Mouse (Mus musculus) olfactory bulb, adult 2 months (tissue): ENCODE data around the gene Pex7. TPM values are rescaled to one million over a fixed set of nuclear protein-coding genes. Genes with fewer than 3 reads are reported as not detected.

Experiments used
- H3K27ac ChIP-seq: fragments of 200-500 bp; 2 replicates; pipeline ENCODE4 v1.5.1; 2012; ENCODE audit warnings: low read depth, low read length; ENCODE audit not compliant: insufficient read depth
- H3K4me1 ChIP-seq: fragments of 200-500 bp; 2 replicates; pipeline ENCODE4 v1.6.1; 2012; ENCODE audit warnings: low read length; ENCODE audit not compliant: control insufficient read depth, insufficient read depth
- H3K4me3 ChIP-seq: fragments of 200-500 bp; 2 replicates; pipeline ENCODE4 v1.5.1; 2012; ENCODE audit warnings: mild to moderate bottlenecking, low read depth, low read length, moderate library complexity; ENCODE audit not compliant: insufficient read depth
- CTCF ChIP-seq: fragments of 200-500 bp; IDR thresholded peaks from 2 replicates; pipeline ENCODE4 v1.5.1; 2012; ENCODE audit warnings: low read depth, mild to moderate bottlenecking, low read length, moderate library complexity; ENCODE audit not compliant: insufficient read depth
- POLR2A ChIP-seq: fragments of 200-500 bp; IDR thresholded peaks from 2 replicates; pipeline ENCODE4 v1.6.1; 2012; ENCODE audit warnings: mild to moderate bottlenecking, low read depth, low read length, moderate library complexity; ENCODE audit not compliant: insufficient read depth
- WGBS: fragments of 180-500 bp; shearing (Covaris S2); methylation state at CpG from one replicate; pipeline ENCODE4 v1.1.7; 2018; 5-methylcytosine and 5-hydroxymethylcytosine counted together
- polyA plus RNA-seq: library from polyadenylated mRNA; stranded (reverse); fragments of >200 nt; gene quantifications from 2 replicates; pipeline ENCODE4 v1.2.4, GENCODE M21; 2012; ENCODE audit warnings: low replicate concordance; ENCODE audit not compliant: missing spikeins, insufficient read depth, insufficient read length

The Pex7 gene
- polyA plus RNA-seq, 1 experiment, result not detected

- H3K4me1 ChIP-seq, result no peaks in the 10 kb centered on the region
- no peak for TF ChIP-seq CTCF
- no peak for TF ChIP-seq POLR2A
- no peak overlapping the region for H3K4me3 ChIP-seq
- no peak overlapping the region for H3K27ac ChIP-seq
- 92% methylated on average over 6 of the region's 6 CpGs for WGBS
Measured at GRCm38 (mm10) chr10:19946644-19947043, 39.2 kb upstream of the Pex7 start.

GRCm38 (mm10) chr10:19945651-19946050 is 38.2 kb upstream of the Pex7 start:
- Histone ChIP-seq H3K4me3 (no peak overlapping the region), H3K4me1 (no peaks in the 10 kb centered on the region), H3K27ac (no peak overlapping the region)
- TF ChIP-seq POLR2A (no peak), CTCF (no peak)
- 77% methylated on average over 7 of the region's 7 CpGs for WGBS

DNA sequence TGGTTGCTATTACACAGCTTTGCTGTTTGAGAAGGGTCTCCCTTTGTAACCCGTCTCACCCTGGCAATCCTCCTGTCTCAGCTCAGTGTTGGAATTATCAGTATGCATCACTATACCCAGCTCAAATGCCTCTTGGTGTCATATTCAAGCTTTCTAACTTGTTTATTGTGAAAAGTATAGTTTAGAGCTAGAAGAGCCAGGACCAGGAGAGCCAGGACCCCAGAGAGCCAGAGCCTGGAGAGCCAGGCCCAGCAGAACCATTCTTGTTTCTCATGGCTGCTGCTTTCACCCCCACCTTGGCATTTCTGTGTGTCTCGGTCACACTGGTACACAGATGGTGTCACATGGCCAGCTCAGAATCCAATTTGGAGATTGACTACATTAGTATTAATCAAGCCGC is 35.1 kb upstream of the Pex7 start:
- Histone ChIP-seq H3K4me3 (no peak overlapping the region), H3K27ac (no peak overlapping the region), H3K4me1 (no peaks in the 10 kb centered on the region)
- TF ChIP-seq CTCF, result no peak
- no peak for TF ChIP-seq POLR2A
- WGBS, result over 99% methylated on average over 3 of the region's 3 CpGs

GRCm38 (mm10) chr10:19941914-19942313 is 34.4 kb upstream of the Pex7 start:
- H3K4me3 ChIP-seq, result no peak overlapping the region
- peaks cover 3% of the 10 kb centered on the region; the same call in 1 of the 2 replicates for H3K4me1 ChIP-seq
- TF ChIP-seq CTCF, result no peak
- TF ChIP-seq POLR2A, result no peak
- 91% methylated on average over 9 of the region's 9 CpGs for WGBS
- H3K27ac ChIP-seq, result no peak overlapping the region

GRCm38 (mm10) chr10:19941063-19941462 is 33.6 kb upstream of the Pex7 start:
- TF ChIP-seq POLR2A (no peak), CTCF (no peak)
- Histone ChIP-seq H3K27ac (no peak overlapping the region), H3K4me3 (no peak overlapping the region), H3K4me1 (peaks cover 3% of the 10 kb centered on the region; the same call in 1 of the 2 replicates)
- 68% methylated on average over 6 of the region's 6 CpGs for WGBS

DNA sequence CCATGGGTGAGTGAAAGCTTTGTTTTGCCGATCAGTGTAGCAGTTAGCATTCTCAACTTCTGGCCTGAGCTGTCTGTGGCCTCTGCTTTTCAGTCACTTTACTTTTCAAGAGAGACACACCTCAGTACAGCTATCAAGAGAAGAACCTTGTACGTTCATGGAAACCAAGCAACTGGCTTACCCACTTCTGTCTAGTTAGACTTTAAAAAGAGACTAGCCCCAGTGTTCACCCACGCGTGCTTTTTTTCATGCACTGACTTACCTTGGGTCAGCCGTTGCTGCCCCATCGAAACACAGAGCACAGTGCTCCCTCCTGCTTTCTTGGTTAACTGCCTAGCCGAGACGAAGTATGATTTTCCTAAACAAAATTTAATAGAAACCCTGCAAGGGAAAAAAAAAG is 33.1 kb upstream of the Pex7 start:
- Histone ChIP-seq H3K27ac (no peak overlapping the region), H3K4me1 (peaks cover 3% of the 10 kb centered on the region; the same call in 1 of the 2 replicates), H3K4me3 (no peak overlapping the region)
- TF ChIP-seq POLR2A, result no peak
- no peak for TF ChIP-seq CTCF
- 91% methylated on average over 8 of the region's 8 CpGs for WGBS

DNA sequence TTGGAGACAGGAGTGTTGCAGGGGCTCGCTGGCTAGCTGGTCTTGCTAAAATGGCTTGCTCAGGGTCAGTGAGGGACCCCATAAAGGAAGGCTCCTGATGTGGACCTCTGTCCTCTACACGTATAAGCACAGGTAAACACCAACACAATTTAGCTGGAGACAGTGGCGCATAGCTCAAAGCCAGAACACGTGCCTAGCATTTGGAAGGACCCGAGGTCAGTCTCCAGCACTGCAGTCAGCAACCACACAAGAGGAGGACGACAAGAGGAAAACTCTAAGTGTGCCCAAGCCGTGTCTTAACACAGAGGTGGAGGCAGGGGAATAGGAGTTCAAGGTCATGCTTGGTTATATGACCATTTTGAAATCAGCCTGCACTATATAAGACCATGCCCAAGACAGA is 32.6 kb upstream of the Pex7 start:
- 93% methylated on average over 7 of the region's 7 CpGs for WGBS
- Histone ChIP-seq H3K4me1 (peaks cover 4% of the 10 kb centered on the region; the same call in 1 of the 2 replicates), H3K27ac (no peak overlapping the region), H3K4me3 (no peak overlapping the region)
- TF ChIP-seq POLR2A, result no peak
- TF ChIP-seq CTCF, result no peak

- TF ChIP-seq POLR2A (no peak), CTCF (no peak)
- Histone ChIP-seq H3K4me1 (peaks cover 11% of the 10 kb centered on the region; the same call in 1 of the 2 replicates), H3K27ac (no peak overlapping the region), H3K4me3 (no peak overlapping the region)
- 69% methylated on average over 8 of the region's 8 CpGs for WGBS
Measured at GRCm38 (mm10) chr10:19939282-19939705, 31.8 kb upstream of the Pex7 start.

DNA sequence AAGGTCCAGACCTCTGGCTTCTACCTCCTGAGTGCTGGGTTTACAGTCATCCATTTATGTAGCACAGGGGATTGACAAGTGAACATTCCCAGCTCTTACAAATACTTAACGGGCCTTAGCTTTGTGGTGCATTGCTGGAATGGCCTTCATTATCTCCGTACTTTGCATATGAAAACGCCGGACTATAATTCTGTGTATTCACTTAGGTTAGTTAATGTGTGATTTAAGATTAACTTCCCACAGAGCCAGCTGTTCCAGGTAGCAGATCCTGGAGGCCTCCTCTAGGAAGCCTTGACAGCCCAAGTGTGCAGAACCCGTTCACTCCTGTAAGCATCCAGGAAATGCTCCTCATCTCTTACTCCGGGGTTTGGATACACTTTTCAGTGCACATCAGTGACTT is 31.2 kb upstream of the Pex7 start:
- Histone ChIP-seq H3K4me3 (no peak overlapping the region), H3K4me1 (peaks cover 11% of the 10 kb centered on the region; the same call in 1 of the 2 replicates), H3K27ac (no peak overlapping the region)
- TF ChIP-seq POLR2A, result no peak
- TF ChIP-seq CTCF, result no peak
- 82% methylated on average over 6 of the region's 6 CpGs for WGBS

DNA sequence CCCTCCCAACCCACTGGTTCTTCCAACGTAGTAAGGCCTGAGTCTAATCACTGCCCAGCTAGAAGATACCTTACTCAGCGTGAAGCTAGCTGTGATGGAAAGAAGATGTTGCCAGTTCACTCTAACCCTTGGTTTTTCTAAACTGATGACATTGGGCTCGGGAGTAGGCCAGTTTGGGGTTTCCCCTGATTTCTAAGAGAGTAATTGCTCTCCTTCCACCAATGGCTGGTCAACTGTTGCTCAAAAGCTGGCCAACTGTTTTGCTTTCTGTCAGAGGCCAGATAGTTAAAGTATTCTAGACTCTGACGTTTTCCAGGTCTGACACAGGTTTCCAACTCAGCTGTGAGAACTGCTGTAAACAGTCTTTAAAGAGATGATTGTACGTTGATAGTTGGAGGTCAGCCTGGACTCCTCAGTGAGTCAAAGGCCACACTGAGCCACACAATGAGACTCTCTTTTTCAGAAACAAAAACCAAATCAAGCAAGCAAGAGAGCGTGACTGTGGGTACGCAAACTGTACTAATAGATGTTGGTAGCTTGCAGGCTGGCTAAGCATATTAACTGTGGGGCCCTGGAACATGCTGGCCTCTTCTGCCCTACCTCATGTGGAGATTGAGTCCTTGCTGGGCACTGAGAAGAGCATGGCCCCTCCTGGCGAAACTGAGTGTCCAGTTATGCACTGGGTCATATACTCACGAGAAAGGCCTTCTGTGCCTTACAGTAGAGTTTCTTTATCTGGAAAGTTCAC is 29.6 kb upstream of the Pex7 start:
- Histone ChIP-seq H3K27ac (no peak overlapping the region), H3K4me1 (peaks cover 14% of the 10 kb centered on the region), H3K4me3 (no peak overlapping the region)
- TF ChIP-seq POLR2A, result no peak
- no peak for TF ChIP-seq CTCF
- WGBS, result 83% methylated on average over 9 of the region's 9 CpGs
